Mouse (Mus musculus): ENCODE measurements around the gene 4933406M09Rik. TPM values are rescaled to one million over a fixed set of nuclear protein-coding genes. Genes with fewer than 3 reads are reported as not detected.

4933406M09Rik gene
- not detected for polyA plus RNA-seq (2017; shearing (Covaris generic))

DNA sequence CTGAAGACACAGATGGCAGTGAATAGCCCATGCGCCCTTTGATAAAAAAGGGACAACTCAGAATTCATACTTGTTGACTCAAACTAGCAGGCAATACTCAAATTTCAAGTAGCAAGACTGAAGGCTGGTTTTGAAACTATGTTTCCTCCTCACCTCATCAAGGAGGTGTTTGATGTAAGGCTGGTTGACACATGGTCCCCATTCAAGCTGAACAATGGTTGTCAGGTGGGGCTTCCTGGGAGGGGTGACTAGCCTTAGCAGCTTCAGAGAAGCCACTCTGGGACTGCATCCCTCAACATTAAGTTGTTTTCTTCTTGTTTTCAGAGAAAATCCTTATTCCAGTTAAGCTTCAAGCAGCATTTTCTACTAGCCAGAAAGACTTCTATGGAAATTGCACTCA lies at the start of gene 4933406M09Rik:
4933406M09Rik (plus strand) TSS at position 275 of the 400 bp plus-strand sequence.

GRCm38 (mm10) chr1:134361857-134362212 lies 23.9 kb upstream of the 4933406M09Rik start, which contains the start of gene Tmem183a:
Gene Tmem183a (minus strand): TSS chr1:134361979.

GRCm38 (mm10) chr1:134405509-134406413 lies 20.0 kb downstream of the 4933406M09Rik start, which contains the start of gene Cyb5r1:
Gene Cyb5r1 (plus strand): TSS chr1:134405559.

GRCm38 (mm10) chr1:134415168-134415831 lies 29.6 kb downstream of the 4933406M09Rik start, which contains the start of gene Adipor1:
Gene Adipor1 (plus strand): TSS chr1:134415378.

Other genes starting within 250 kb of the 4933406M09Rik start
- not detected for gene Chil1, start 203.8 kb upstream of the 4933406M09Rik start, polyA plus RNA-seq (2017; shearing (Covaris generic))
- not detected for gene Mybph, start 192.5 kb upstream of the 4933406M09Rik start, polyA plus RNA-seq (2017; shearing (Covaris generic))
- gene Adora1, start 150.5 kb upstream of the 4933406M09Rik start, polyA plus RNA-seq (2017; shearing (Covaris generic)), result 0.12 TPM
- not detected for gene Myog, start 96.0 kb upstream of the 4933406M09Rik start, polyA plus RNA-seq (2017; shearing (Covaris generic))
- not detected for gene Ppfia4, start 53.0 kb upstream of the 4933406M09Rik start, polyA plus RNA-seq (2017; shearing (Covaris generic))
- 110 TPM for gene Tmem183a, start 24.0 kb upstream of the 4933406M09Rik start, polyA plus RNA-seq (2017; shearing (Covaris generic))
- gene Cyb5r1, start 19.6 kb downstream of the 4933406M09Rik start, polyA plus RNA-seq (2017; shearing (Covaris generic)), result 18.4 TPM
- gene Adipor1, start 29.4 kb downstream of the 4933406M09Rik start, polyA plus RNA-seq (2017; shearing (Covaris generic)), result 120 TPM
- 24.7 TPM for gene Klhl12, start 69.6 kb downstream of the 4933406M09Rik start, polyA plus RNA-seq (2017; shearing (Covaris generic))
- 30.3 TPM for gene Rabif, start 108.7 kb downstream of the 4933406M09Rik start, polyA plus RNA-seq (2017; shearing (Covaris generic))
- 0.27 TPM for gene Mgat4e, start 163.7 kb downstream of the 4933406M09Rik start, polyA plus RNA-seq (2017; shearing (Covaris generic))
- 50.4 TPM for gene Kdm5b, start 174.2 kb downstream of the 4933406M09Rik start, polyA plus RNA-seq (2017; shearing (Covaris generic))

All from effector memory CD4-positive, alpha-beta T cell, adult 5 months (primary cell).